Mouse (Mus musculus) small intestine, adult 2 months (tissue): ENCODE results near the gene Dok5.

ENCODE experiments used
- CTCF ChIP-seq: fragments of 200-500 bp; IDR thresholded peaks from 2 replicates; pipeline ENCODE4 v1.5.1; 2012; ENCODE audit warnings: low read depth, mild to moderate bottlenecking, control low read depth, inconsistent platforms, low read length, moderate library complexity, mixed read lengths; ENCODE audit not compliant: insufficient replicate concordance, insufficient read length; ENCODE audit errors: extremely low read depth
- POLR2A ChIP-seq: fragments of 200-500 bp; IDR thresholded peaks from 2 replicates; pipeline ENCODE4 v1.6.1; 2012; ENCODE audit warnings: low read depth, mild to moderate bottlenecking, control low read depth, inconsistent platforms, low read length, moderate library complexity

GRCm38 (mm10) chr2:170755817-170756216 lies 24.2 kb downstream of the Dok5 start:
- TF ChIP-seq POLR2A: no peak
- TF ChIP-seq CTCF: no peak
